Mouse (Mus musculus) C2C12 (cell line): Measurements from ENCODE around the gene Sept3.

Experiments
- CEBPB ChIP-seq: IDR thresholded peaks from one replicate; pipeline ENCODE4 v1.6.1; 2011; ENCODE audit warnings: low read depth, mild to moderate bottlenecking, control low read depth, moderate library complexity
- CTCF ChIP-seq: IDR thresholded peaks from one replicate; pipeline ENCODE4 v1.5.1; 2011; ENCODE audit not compliant: control insufficient read depth, insufficient read depth, insufficient read length
- MAX ChIP-seq: IDR thresholded peaks from one replicate; pipeline ENCODE4 v1.6.1; 2011; ENCODE audit warnings: mild to moderate bottlenecking, control low read depth
- MYOG ChIP-seq: IDR thresholded peaks from one replicate; pipeline ENCODE4 v1.6.1; 2011; ENCODE audit not compliant: control insufficient read depth, insufficient read length; ENCODE audit errors: extremely low read depth

DNA sequence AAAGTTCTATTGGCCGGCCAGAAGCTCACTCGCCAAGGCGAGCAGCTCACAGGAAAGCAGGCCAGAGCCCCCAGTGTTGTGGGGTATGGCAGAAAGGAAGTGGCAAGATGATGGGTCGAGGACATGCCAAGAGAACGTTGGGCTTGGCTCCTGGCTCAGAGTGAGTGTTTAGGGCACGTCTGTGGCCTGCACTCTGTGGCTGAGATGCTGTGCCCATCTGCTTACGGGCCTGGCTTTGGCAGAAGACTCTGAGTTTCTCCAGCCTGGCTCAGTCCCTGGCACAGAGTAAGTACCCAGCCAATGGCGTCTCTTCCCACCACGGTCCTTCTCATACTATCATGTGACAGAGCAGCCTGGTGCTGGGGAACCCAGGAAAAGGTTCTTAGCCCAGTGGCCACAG lies 5.9 kb upstream of the Sept3 start:
- TF ChIP-seq CEBPB: no peak
- no peak for TF ChIP-seq CTCF
- TF ChIP-seq MYOG: no peak
- no peak for TF ChIP-seq MAX
